Mouse (Mus musculus) G1E (cell line): ENCODE measurements at regions not wholly inside any gene's neighbourhood (a gene's known extent, or its start where the extent isn't known, plus 50 kb on each side); places are given as distances from the start of the nearest gene placed in this dataset.

Experiments used
- ATAC-seq: 2 replicates; pipeline ENCODE4 v1.8.0; 2016; ENCODE audit warnings: mild to moderate bottlenecking; ENCODE audit not compliant: insufficient number of reproducible peaks, poor library complexity, low FRiP score, severe bottlenecking; ENCODE audit errors: extremely low read depth
- DNase-seq: peaks from one replicate; pipeline ENCODE4 v3.0.0; 2012; ENCODE audit warnings: low spot score
- H3K27me3 ChIP-seq: 2 replicates; pipeline ENCODE4 v1.6.1; 2012; ENCODE audit warnings: mild to moderate bottlenecking, low read length, inconsistent platforms; ENCODE audit not compliant: insufficient read depth
- H3K36me3 ChIP-seq: replicated peaks from 2 replicates; pipeline ENCODE3; 2012; ENCODE audit warnings: mild to moderate bottlenecking, inconsistent platforms
- H3K4me1 ChIP-seq: 2 replicates; pipeline ENCODE4 v1.6.1; 2012; ENCODE audit warnings: low read depth, low read length, inconsistent platforms, mixed read lengths; ENCODE audit not compliant: insufficient read depth
- H3K4me3 ChIP-seq: 2 replicates; pipeline ENCODE4 v1.5.1; 2012; ENCODE audit warnings: low read depth, mild to moderate bottlenecking, inconsistent platforms, low read length, moderate library complexity, mixed read lengths
- H3K9me3 ChIP-seq: replicated peaks from 2 replicates; pipeline ENCODE4 v1.6.1; 2012; ENCODE audit warnings: inconsistent platforms
- CTCF ChIP-seq: IDR thresholded peaks from 2 replicates; pipeline ENCODE4 v1.5.1; 2012; ENCODE audit warnings: low read depth, low read length, inconsistent platforms, mixed read lengths
- GATA1 ChIP-seq: IDR thresholded peaks from 2 replicates; pipeline ENCODE4 v1.6.1; 2012; ENCODE audit warnings: borderline replicate concordance, low read length, inconsistent platforms, mixed read lengths
- GATA2 ChIP-seq: IDR thresholded peaks from 2 replicates; pipeline ENCODE4 v1.6.1; 2012; ENCODE audit warnings: low read depth, low read length, inconsistent platforms, borderline replicate concordance
- POLR2AphosphoS5 ChIP-seq: IDR thresholded peaks from 2 replicates; pipeline ENCODE4 v1.6.1; 2012; ENCODE audit warnings: low read depth, low read length, inconsistent platforms; ENCODE audit not compliant: insufficient replicate concordance
- TAL1 ChIP-seq: conservative IDR thresholded peaks from 2 replicates; pipeline ENCODE4 v1.6.1; 2012; ENCODE audit warnings: low read depth, low read length, inconsistent platforms, mixed read lengths

DNA sequence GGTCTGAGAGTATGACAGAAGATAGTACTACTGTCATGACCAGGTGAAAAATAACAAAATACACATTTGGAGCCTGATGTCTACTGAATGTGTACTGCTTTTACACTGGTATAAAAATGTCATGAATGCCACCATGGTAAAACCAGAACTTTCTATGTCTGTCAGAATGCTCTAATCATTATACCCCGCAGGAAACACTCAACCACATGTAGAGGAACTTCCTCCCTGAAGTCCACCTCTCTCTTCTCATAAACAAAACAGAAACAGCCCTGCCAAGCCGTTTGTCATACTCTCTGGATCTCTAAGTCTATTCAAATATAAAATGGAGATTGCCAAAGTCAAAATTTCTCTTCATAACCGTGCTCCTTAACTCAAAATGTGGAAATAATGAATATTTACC, 178.2 kb downstream of the Parm1 start:
- DNase-seq = no peak
- no peak; the same call in 1 of the 2 replicates for ATAC-seq
- no peaks in the 10 kb centered on the region for H3K4me1 ChIP-seq
- no peak overlapping the region for H3K4me3 ChIP-seq
- H3K9me3 ChIP-seq = no peaks in the 10 kb centered on the region
- H3K36me3 ChIP-seq = no peaks in the 10 kb centered on the region
- TF ChIP-seq POLR2AphosphoS5 (no peak), CTCF (no peak), GATA2 (no peak), TAL1 (no peak), GATA1 (no peak)
- no peaks in the 10 kb centered on the region for H3K27me3 ChIP-seq

DNA sequence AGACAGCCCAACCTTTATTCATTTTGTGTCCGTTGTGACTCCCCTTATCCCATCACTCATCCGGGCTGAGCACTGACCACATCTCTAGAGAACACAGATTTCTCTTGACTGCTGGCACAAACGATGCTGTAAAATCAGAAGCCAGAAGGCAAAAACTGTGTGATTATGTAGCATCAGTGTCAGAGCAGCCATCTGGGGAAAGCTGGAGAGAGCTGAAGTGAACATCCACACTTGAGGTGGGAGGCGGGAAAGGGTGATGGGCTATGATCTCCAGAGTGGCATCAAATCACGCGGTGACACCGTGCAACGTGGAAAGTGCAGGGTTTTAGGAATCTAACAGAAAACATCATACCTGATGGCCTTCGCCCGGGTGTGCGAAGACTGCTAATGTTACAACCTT, 175.9 kb downstream of the Parm1 start:
- H3K27me3 ChIP-seq = no peaks in the 10 kb centered on the region
- no peaks in the 10 kb centered on the region for H3K4me1 ChIP-seq
- H3K36me3 ChIP-seq = no peaks in the 10 kb centered on the region
- H3K4me3 ChIP-seq = no peak overlapping the region
- TF ChIP-seq TAL1 = no peak
- TF ChIP-seq CTCF = no peak
- TF ChIP-seq GATA2 = no peak
- no peaks in the 10 kb centered on the region for H3K9me3 ChIP-seq
- DNase-seq = no peak
- no peak for ATAC-seq

DNA sequence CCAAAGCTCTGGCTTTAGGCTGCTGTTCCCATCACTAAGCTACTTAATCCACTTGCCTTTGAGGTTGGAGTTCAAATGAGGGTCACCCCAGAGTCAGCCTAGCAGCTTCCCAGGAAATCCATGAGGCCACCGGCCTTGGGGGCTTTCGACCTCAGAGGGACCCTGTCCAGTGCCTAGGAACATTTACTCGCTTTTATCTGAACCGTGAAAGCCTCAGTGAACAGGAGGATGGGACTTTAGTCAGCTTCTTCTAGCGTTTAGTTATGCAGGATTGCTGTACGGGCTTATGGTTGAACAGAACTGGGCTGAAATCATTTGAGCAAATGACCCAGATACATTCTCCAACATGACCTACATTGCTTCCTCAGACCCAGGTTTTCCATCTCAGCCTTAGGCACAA, 174.9 kb downstream of the Parm1 start:
- DNase-seq = no peak

DNA sequence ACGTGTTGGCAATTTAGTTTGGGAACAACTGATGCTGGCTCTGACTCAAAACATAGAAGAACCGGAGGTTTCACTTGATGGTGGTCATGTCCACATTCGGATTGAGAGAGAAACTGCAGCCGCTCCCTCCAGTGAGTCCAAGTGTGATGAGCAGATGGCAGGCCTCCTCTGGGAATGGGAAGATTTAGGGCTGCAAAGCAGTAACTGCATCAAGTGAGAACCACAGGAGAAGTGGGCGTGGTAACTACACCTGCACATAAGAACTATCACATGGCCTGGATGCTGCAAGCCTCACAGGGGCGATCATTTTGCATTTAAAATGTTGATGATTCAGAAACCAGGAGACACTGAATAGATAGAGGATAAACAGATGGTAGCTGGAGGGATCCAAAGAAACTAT, 161.3 kb downstream of the Parm1 start:
- H3K36me3 ChIP-seq = no peaks in the 10 kb centered on the region
- H3K4me1 ChIP-seq = no peaks in the 10 kb centered on the region
- no peaks in the 10 kb centered on the region for H3K9me3 ChIP-seq
- no peak for DNase-seq
- ATAC-seq = no peak
- no peaks in the 10 kb centered on the region for H3K27me3 ChIP-seq
- no peak for TF ChIP-seq TAL1
- TF ChIP-seq CTCF = no peak
- TF ChIP-seq POLR2AphosphoS5 = no peak
- TF ChIP-seq GATA1 = no peak
- no peak for TF ChIP-seq GATA2
- no peak overlapping the region for H3K4me3 ChIP-seq

More for the DNA sequence above, 174.9 kb downstream of the Parm1 start:
- ATAC-seq = no peak
- Histone ChIP-seq H3K4me3 (no peak overlapping the region), H3K27me3 (no peaks in the 10 kb centered on the region), H3K9me3 (no peaks in the 10 kb centered on the region), H3K4me1 (no peaks in the 10 kb centered on the region), H3K36me3 (no peaks in the 10 kb centered on the region)
- TF ChIP-seq GATA1 (no peak), TAL1 (no peak), POLR2AphosphoS5 (no peak), CTCF (no peak), GATA2 (no peak)
